Mouse (Mus musculus) kidney, embryonic 14.5 days (tissue): ENCODE results near the gene Eva1b. TPM values are rescaled to one million over a fixed set of nuclear protein-coding genes. Genes with fewer than 3 reads are reported as not detected.

Source experiments
- ATAC-seq: fragments of 200-750 bp; cut with Nextera tagmentation; 2 replicates; pipeline ENCODE4 v1.8.0; 2017; ENCODE audit warnings: moderate number of reproducible peaks, mild to moderate bottlenecking, moderate TSS enrichment, moderate library complexity; ENCODE audit not compliant: low FRiP score, low TSS enrichment
- H3K27ac ChIP-seq: fragments of 300-500 bp; sonication (generic); 2 replicates; pipeline ENCODE4 v1.5.1; 2014; ENCODE audit warnings: low read depth, mild to moderate bottlenecking, low read length, moderate library complexity, mixed read lengths
- H3K27me3 ChIP-seq: fragments of 300-500 bp; sonication (generic); 2 replicates; pipeline ENCODE4 v1.6.1; 2014; ENCODE audit warnings: mild to moderate bottlenecking, low read length; ENCODE audit not compliant: control insufficient read depth, insufficient read depth
- H3K36me3 ChIP-seq: fragments of 300-500 bp; sonication (generic); 2 replicates; pipeline ENCODE4 v1.6.1; 2014; ENCODE audit warnings: low read length, mixed read lengths; ENCODE audit not compliant: control insufficient read depth, insufficient read depth
- H3K4me1 ChIP-seq: fragments of 300-500 bp; sonication (generic); 2 replicates; pipeline ENCODE4 v1.6.1; 2014; ENCODE audit warnings: low read length, mixed read lengths; ENCODE audit not compliant: control insufficient read depth, insufficient read depth
- H3K4me2 ChIP-seq: fragments of 300-500 bp; sonication (generic); replicated peaks from 2 replicates; pipeline ENCODE4 v1.6.1; 2014; ENCODE audit warnings: low read depth, mild to moderate bottlenecking, low read length
- H3K4me3 ChIP-seq: fragments of 300-500 bp; sonication (generic); 2 replicates; pipeline ENCODE4 v1.5.1; 2014; ENCODE audit warnings: mild to moderate bottlenecking, low read length
- H3K9ac ChIP-seq: fragments of 300-500 bp; sonication (generic); 2 replicates; pipeline ENCODE4 v1.6.1; 2014; ENCODE audit warnings: low read depth, mild to moderate bottlenecking, low read length, moderate library complexity
- H3K9me3 ChIP-seq: fragments of 300-500 bp; sonication (generic); 2 replicates; pipeline ENCODE4 v1.6.1; 2016; ENCODE audit warnings: low read length; ENCODE audit not compliant: control insufficient read depth
- WGBS: fragments of 180-500 bp; shearing (Covaris S2); extraction: QIAGEN DNeasy Blood & Tissue Kit; methylation state at CpG from one replicate; pipeline ENCODE4 v1.1.7; 2014; 5-methylcytosine and 5-hydroxymethylcytosine counted together
- polyA plus RNA-seq: library from polyadenylated mRNA; unstranded; fragments of >200 nt; fragmentation: Nextera tagmentation; extraction: Ambion mirVana; gene quantifications from 2 replicates; pipeline ENCODE4 v1.2.1, GENCODE M21; 2014

Gene Eva1b
- 96.1 and 124 TPM in 2 replicates for polyA plus RNA-seq

GRCm38 (mm10) chr4:126147533-126148160, at the start of gene Eva1b:
Gene Eva1b (plus strand): TSS chr4:126147744.
- Histone ChIP-seq H3K4me3 (peak within 1 kb of the TSS; percentile 70), H3K4me2 (peak within 1 kb of the TSS; percentile 78), H3K4me1 (peaks cover 51% of the 10 kb centered on the region), H3K9me3 (no peaks in the 10 kb centered on the region), H3K27ac (peak within 1 kb of the TSS; percentile 98), H3K36me3 (peaks cover 11% of the 10 kb centered on the region), H3K27me3 (no peaks in the 10 kb centered on the region), H3K9ac (peak within 1 kb of the TSS; percentile 88)
- WGBS: 2% methylated on average over 23 of the region's 24 CpGs
- peak; percentile 87 for ATAC-seq

DNA sequence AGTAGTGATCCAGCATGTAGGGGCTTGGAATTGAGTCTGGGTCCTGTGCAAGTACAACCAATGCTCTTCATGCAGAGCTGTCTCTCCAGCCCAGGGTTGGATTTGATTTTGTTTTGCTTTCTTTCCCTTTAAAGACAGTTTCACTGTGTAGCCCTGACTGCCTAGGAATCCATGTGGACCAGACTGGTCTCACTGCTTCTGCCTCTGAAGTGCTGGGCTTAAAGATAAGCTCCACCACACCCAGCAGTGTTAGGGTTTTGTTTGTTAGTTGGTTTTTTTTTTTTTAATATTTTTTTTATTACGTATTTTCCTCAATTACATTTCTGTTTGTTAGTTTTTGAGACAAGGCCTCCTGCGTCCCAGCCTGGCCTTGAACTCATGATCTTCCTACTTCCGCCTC, 48.2 kb upstream of the Eva1b start:
- Histone ChIP-seq H3K4me3 (no peak overlapping the region), H3K4me2 (no peak overlapping the region), H3K36me3 (peaks cover 10% of the 10 kb centered on the region; the same call in 1 of the 2 replicates), H3K27ac (no peak overlapping the region), H3K9ac (no peak overlapping the region), H3K4me1 (peaks cover 13% of the 10 kb centered on the region), H3K9me3 (no peaks in the 10 kb centered on the region), H3K27me3 (no peaks in the 10 kb centered on the region)
- ATAC-seq: no peak
- 95% methylated on average over 3 of the region's 3 CpGs for WGBS

DNA sequence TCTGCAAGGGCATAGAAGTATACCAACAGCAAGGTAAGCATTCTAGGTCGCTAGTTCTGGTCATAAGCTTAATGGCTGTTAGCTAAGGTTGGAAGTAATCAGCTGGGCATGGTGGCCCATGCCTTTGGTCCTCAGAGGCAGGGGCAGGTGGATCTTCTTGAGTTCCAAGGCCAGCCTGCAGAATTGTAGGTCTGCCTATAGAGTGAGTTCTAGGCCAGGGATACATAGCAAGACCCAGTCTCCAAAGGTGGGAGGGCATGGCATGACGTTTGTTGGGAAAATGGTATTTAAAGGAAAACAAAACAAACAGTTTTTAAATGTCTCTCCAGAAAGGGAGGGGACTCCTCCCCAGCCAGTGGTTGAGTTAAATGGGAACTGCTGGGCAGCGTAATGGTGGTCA, 46.8 kb upstream of the Eva1b start:
- Histone ChIP-seq H3K4me3 (no peak overlapping the region), H3K4me2 (no peak overlapping the region), H3K36me3 (peaks cover 10% of the 10 kb centered on the region; the same call in 1 of the 2 replicates), H3K9me3 (no peaks in the 10 kb centered on the region), H3K27ac (no peak overlapping the region), H3K27me3 (no peaks in the 10 kb centered on the region), H3K9ac (no peak overlapping the region), H3K4me1 (peaks cover 25% of the 10 kb centered on the region)
- ATAC-seq: no peak
- WGBS: 84% methylated on average over 3 of the region's 3 CpGs

GRCm38 (mm10) chr4:126102061-126102841, 45.3 kb upstream of the Eva1b start:
- Histone ChIP-seq H3K4me2 (peak overlapping the region; percentile 74), H3K9ac (0 out of 2 replicates have a peak overlapping the region, but pooled peaks have one; percentile 42), H3K9me3 (no peaks in the 10 kb centered on the region), H3K36me3 (peaks cover 10% of the 10 kb centered on the region; the same call in 1 of the 2 replicates), H3K4me3 (no peak overlapping the region), H3K27ac (peak overlapping the region; percentile 79; the same call in 1 of the 2 replicates), H3K4me1 (peaks cover 25% of the 10 kb centered on the region), H3K27me3 (no peaks in the 10 kb centered on the region)
- no peak for ATAC-seq
- 39% methylated on average over 7 of the region's 7 CpGs for WGBS

DNA sequence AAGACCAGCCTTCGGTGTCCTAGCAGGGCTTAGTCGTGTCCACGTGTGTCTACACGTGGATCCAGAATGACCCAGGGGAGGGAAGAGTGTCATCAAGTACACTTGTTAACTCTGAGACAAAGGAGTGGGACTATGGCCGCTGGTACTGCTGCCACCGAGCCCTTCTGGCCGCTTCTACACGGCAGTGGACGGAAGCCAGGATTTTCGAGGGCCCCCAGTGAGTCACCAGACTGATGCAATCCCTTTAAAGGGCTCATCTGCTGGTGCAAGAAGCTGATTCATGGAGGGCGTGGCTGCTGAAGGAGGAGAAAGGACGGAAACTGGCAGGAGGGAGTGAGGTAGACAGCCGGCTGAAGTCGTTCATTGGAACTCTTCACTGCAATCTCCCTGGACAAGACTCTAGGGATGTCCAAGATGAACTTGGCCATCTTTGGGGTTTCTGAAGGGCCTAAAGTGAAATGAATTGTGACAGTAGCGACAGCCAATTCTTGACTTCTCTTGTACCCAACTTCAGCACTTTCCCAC, 44.4 kb upstream of the Eva1b start:
- peaks cover 25% of the 10 kb centered on the region for H3K4me1 ChIP-seq
- peak overlapping the region; percentile 79; the same call in 1 of the 2 replicates for H3K27ac ChIP-seq
- peak overlapping the region; percentile 74 for H3K4me2 ChIP-seq
- peak overlapping the region; percentile 42 for H3K9ac ChIP-seq
- under 1% methylated on average over 15 of the region's 15 CpGs for WGBS
- H3K9me3 ChIP-seq: no peaks in the 10 kb centered on the region
- H3K4me3 ChIP-seq: peak overlapping the region; percentile 94
- H3K27me3 ChIP-seq: no peaks in the 10 kb centered on the region
- peaks cover 8% of the 10 kb centered on the region; the same call in 1 of the 2 replicates for H3K36me3 ChIP-seq
- ATAC-seq: peak; percentile 65

DNA sequence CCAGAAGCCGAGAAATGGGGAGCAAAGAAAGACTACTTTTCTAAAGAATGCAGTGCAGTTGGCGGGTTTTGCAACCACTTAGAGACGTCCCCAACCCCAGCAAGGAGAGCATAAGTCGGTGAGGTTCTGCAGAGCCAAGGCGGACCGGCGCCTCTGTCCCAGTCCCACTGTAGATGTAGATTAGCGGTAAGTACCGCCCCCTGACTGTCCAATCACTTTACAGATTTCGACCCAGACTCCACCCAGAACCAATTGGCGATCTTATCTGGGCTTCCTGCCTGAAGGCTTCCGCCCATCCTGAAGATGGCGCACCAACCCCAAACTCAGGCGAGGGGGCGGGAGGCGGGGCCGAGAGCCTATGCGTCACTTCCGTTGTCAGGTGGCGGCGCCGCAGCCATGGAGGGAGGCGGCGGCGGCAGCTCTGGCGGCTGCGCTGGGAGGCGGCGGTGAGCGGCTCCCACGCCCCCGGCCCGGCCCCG, 43.9 kb upstream of the Eva1b start, which contains the start of gene Stk40:
Gene Stk40, plus strand, starts transcription at position 368 of the 479 bp plus-strand sequence.
- Histone ChIP-seq H3K9ac (peak within 1 kb of the TSS; percentile 89), H3K36me3 (peaks cover 5% of the 10 kb centered on the region; the same call in 1 of the 2 replicates), H3K9me3 (no peaks in the 10 kb centered on the region), H3K4me1 (peaks cover 25% of the 10 kb centered on the region), H3K4me3 (peak within 1 kb of the TSS; percentile 94), H3K4me2 (peak within 1 kb of the TSS; percentile 74), H3K27me3 (no peaks in the 10 kb centered on the region), H3K27ac (peak within 1 kb of the TSS; percentile 79; the same call in 1 of the 2 replicates)
- peak; percentile 95 for ATAC-seq
- under 1% methylated on average over 34 of the region's 34 CpGs for WGBS

DNA sequence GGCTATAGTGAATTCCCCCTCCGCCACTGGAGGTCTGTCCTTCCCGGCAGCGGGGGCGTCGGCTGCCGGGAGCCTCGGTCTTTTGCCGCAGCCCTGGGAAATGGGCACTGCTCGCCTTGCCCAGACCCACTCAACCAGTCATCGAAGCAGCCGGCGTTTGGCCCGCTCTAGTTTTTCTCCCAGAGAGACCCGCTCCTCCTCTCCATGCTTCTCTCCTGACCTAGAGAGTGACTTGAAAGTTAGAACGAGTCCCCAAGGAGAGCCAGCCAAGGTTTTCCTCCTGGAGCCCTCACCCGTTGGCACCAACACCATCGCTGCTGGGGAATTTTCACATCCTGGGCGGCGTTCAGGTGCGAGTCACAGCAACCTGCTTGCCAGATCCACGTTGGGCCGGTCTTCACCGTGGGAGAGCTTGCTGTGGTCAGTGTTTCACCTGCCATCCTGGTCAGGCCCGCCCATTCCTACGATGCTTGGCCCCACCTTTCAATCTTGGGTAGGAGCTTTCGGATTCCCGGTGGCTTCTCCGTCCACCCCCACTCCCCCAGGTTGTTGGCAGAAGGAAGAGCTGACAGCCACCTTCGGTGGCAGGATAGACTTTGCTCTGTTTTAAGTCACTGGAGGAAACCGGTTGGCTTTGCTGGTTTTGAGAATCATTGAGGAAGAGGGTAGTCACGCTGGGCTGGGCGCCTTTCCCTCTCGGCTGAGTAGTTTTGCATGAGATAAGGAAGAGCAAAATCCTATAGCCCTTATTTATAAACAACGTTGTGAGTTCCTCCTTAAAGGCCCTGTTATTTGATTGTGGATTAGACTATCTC, 43.1 kb upstream of the Eva1b start:
- Histone ChIP-seq H3K27me3 (no peaks in the 10 kb centered on the region), H3K27ac (0 out of 2 replicates have a peak overlapping the region, but pooled peaks have one; percentile 51), H3K4me1 (peaks cover 27% of the 10 kb centered on the region), H3K9me3 (no peaks in the 10 kb centered on the region), H3K9ac (peak overlapping the region; percentile 89), H3K36me3 (no peaks in the 10 kb centered on the region), H3K4me2 (peak overlapping the region; percentile 74), H3K4me3 (peak overlapping the region; percentile 94)
- no peak; the same call in 1 of the 2 replicates for ATAC-seq
- 2% methylated on average over 34 of the region's 34 CpGs for WGBS

- Histone ChIP-seq H3K9me3 (no peaks in the 10 kb centered on the region), H3K4me1 (peaks cover 35% of the 10 kb centered on the region), H3K27me3 (no peaks in the 10 kb centered on the region), H3K4me2 (peak overlapping the region; percentile 74), H3K4me3 (peak overlapping the region; percentile 94), H3K27ac (no peak overlapping the region), H3K9ac (peak overlapping the region; percentile 23; the same call in 1 of the 2 replicates), H3K36me3 (no peaks in the 10 kb centered on the region)
- WGBS: 45% methylated on average over 7 of the region's 7 CpGs
- no peak for ATAC-seq
Measured at GRCm38 (mm10) chr4:126105131-126105783, 42.3 kb upstream of the Eva1b start.
